Mouse (Mus musculus): ENCODE measurements around the gene Slc9a9. TPM values are rescaled to one million over a fixed set of nuclear protein-coding genes. Genes with fewer than 3 reads are reported as not detected.

Slc9a9 gene
- polyA plus RNA-seq, 2 experiments, result 1.1 to 1.3 TPM

GRCm38 (mm10) chr9:95055843-95056242 lies 386.1 kb downstream of the Slc9a9 start:
- DNase-seq (ENCODE audit: low read depth in 3 of 3, low spot score in 3 of 3) (no peak), ATAC-seq (ENCODE audit: insufficient read depth) (no peak)
- H3K27ac ChIP-seq, result no peak overlapping the region
- H3K4me2 ChIP-seq (ENCODE audit: low read depth), result no peak overlapping the region
- no peak overlapping the region for H3K9ac ChIP-seq (replicated peaks)
- TF ChIP-seq EP300 (IDR thresholded peaks at IDR 0.05; ENCODE audit: low read depth) (no peak), CTCF (IDR thresholded peaks at IDR 0.05; ENCODE audit: low read depth) (no peak)
- H3K36me3 ChIP-seq (replicated peaks; ENCODE audit: control insufficient read depth, insufficient read depth, low read depth), result no peaks in the 10 kb centered on the region
- 62% methylated on average over 4 of the region's 4 CpGs for WGBS (ENCODE audit: insufficient replicate concordance)
- H3K4me3 ChIP-seq (ENCODE audit: insufficient read depth in 1 of 2, low read depth in 2 of 2, low read length in 2 of 2), result no peak overlapping the region
- no peaks in the 10 kb centered on the region for H3K27me3 ChIP-seq (ENCODE audit: control insufficient read depth, insufficient read depth, low read length)
- no peaks in the 10 kb centered on the region for H3K4me1 ChIP-seq (replicated peaks; ENCODE audit: control insufficient read depth in 2 of 2, insufficient read depth in 2 of 2, low read length in 1 of 2)
- H3K9me3 ChIP-seq (ENCODE audit: control insufficient read depth, low read length), result no peaks in the 10 kb centered on the region

- no peak overlapping the region for H3K4me2 ChIP-seq (ENCODE audit: low read depth)
Measured at GRCm38 (mm10) chr9:95060702-95061101, 391.0 kb downstream of the Slc9a9 start.

GRCm38 (mm10) chr9:95067037-95067436 lies 397.3 kb downstream of the Slc9a9 start:
- Histone ChIP-seq H3K36me3 (replicated peaks; ENCODE audit: control insufficient read depth, insufficient read depth, low read depth) (no peaks in the 10 kb centered on the region), H3K9me3 (ENCODE audit: control insufficient read depth, low read length) (no peaks in the 10 kb centered on the region), H3K27me3 (ENCODE audit: control insufficient read depth, insufficient read depth, low read length) (no peaks in the 10 kb centered on the region), H3K9ac (replicated peaks) (no peak overlapping the region), H3K4me2 (ENCODE audit: low read depth) (no peak overlapping the region), H3K4me1 (replicated peaks; ENCODE audit: control insufficient read depth in 2 of 2, insufficient read depth in 2 of 2, low read length in 1 of 2) (peaks cover 0 to 3% of the 10 kb centered on the region in 2 experiments; a peak in 1 of 4 replicates), H3K27ac (no peak overlapping the region), H3K4me3 (ENCODE audit: insufficient read depth in 1 of 2, low read depth in 2 of 2, low read length in 2 of 2) (no peak overlapping the region)
- TF ChIP-seq CTCF (IDR thresholded peaks at IDR 0.05; ENCODE audit: low read depth) (no peak), EP300 (IDR thresholded peaks at IDR 0.05; ENCODE audit: low read depth) (no peak)
- DNase-seq (ENCODE audit: low read depth in 3 of 3, low spot score in 3 of 3) (no peak), ATAC-seq (ENCODE audit: insufficient read depth) (no peak)
- 52% methylated on average over 3 of the region's 3 CpGs for WGBS (ENCODE audit: insufficient replicate concordance)

More at GRCm38 (mm10) chr9:95060702-95061101, 391.0 kb downstream of the Slc9a9 start:
- Histone ChIP-seq H3K4me1 (replicated peaks; ENCODE audit: control insufficient read depth in 2 of 2, insufficient read depth in 2 of 2, low read length in 1 of 2) (no peaks in the 10 kb centered on the region), H3K36me3 (replicated peaks; ENCODE audit: control insufficient read depth, insufficient read depth, low read depth) (no peaks in the 10 kb centered on the region), H3K9ac (replicated peaks) (no peak overlapping the region), H3K27ac (no peak overlapping the region), H3K27me3 (ENCODE audit: control insufficient read depth, insufficient read depth, low read length) (no peaks in the 10 kb centered on the region), H3K9me3 (ENCODE audit: control insufficient read depth, low read length) (no peaks in the 10 kb centered on the region), H3K4me3 (ENCODE audit: insufficient read depth in 1 of 2, low read depth in 2 of 2, low read length in 2 of 2) (no peak overlapping the region)
- 59% methylated on average over 4 of the region's 4 CpGs for WGBS (ENCODE audit: insufficient replicate concordance)
- ATAC-seq (ENCODE audit: insufficient read depth) (no peak), DNase-seq (ENCODE audit: low read depth in 3 of 3, low spot score in 3 of 3) (no peak)
- TF ChIP-seq CTCF (IDR thresholded peaks at IDR 0.05; ENCODE audit: low read depth), result no peak
- no peak for TF ChIP-seq EP300 (IDR thresholded peaks at IDR 0.05; ENCODE audit: low read depth)

- WGBS (ENCODE audit: insufficient replicate concordance), result 57% methylated on average over 2 of the region's 2 CpGs
- Histone ChIP-seq H3K27ac (no peak overlapping the region), H3K4me3 (ENCODE audit: insufficient read depth in 1 of 2, low read depth in 2 of 2, low read length in 2 of 2) (no peak overlapping the region), H3K9me3 (ENCODE audit: control insufficient read depth, low read length) (no peaks in the 10 kb centered on the region), H3K4me1 (replicated peaks; ENCODE audit: control insufficient read depth in 2 of 2, insufficient read depth in 2 of 2, low read length in 1 of 2) (peaks cover 0 to 4% of the 10 kb centered on the region in 2 experiments; a peak in 1 of 4 replicates), H3K36me3 (replicated peaks; ENCODE audit: control insufficient read depth, insufficient read depth, low read depth) (no peaks in the 10 kb centered on the region), H3K4me2 (ENCODE audit: low read depth) (no peak overlapping the region), H3K27me3 (ENCODE audit: control insufficient read depth, insufficient read depth, low read length) (no peaks in the 10 kb centered on the region), H3K9ac (replicated peaks) (no peak overlapping the region)
- DNase-seq (ENCODE audit: low read depth in 3 of 3, low spot score in 3 of 3), result no peak
- ATAC-seq (ENCODE audit: insufficient read depth), result no peak
- TF ChIP-seq CTCF (IDR thresholded peaks at IDR 0.05; ENCODE audit: low read depth) (no peak), EP300 (IDR thresholded peaks at IDR 0.05; ENCODE audit: low read depth) (no peak)
Measured at GRCm38 (mm10) chr9:95068466-95068865, 398.8 kb downstream of the Slc9a9 start.

- ATAC-seq (ENCODE audit: insufficient read depth) (no peak), DNase-seq (ENCODE audit: low read depth in 3 of 3, low spot score in 3 of 3) (no peak)
- no peak overlapping the region for H3K9ac ChIP-seq (replicated peaks)
- H3K27me3 ChIP-seq (ENCODE audit: control insufficient read depth, insufficient read depth, low read length), result no peaks in the 10 kb centered on the region
- TF ChIP-seq CTCF (IDR thresholded peaks at IDR 0.05; ENCODE audit: low read depth), result no peak
- no peak for TF ChIP-seq EP300 (IDR thresholded peaks at IDR 0.05; ENCODE audit: low read depth)
- no peak overlapping the region for H3K4me2 ChIP-seq (ENCODE audit: low read depth)
- H3K36me3 ChIP-seq (replicated peaks; ENCODE audit: control insufficient read depth, insufficient read depth, low read depth), result no peaks in the 10 kb centered on the region
- no peaks in the 10 kb centered on the region for H3K9me3 ChIP-seq (ENCODE audit: control insufficient read depth, low read length)
- H3K27ac ChIP-seq, result no peak overlapping the region
- H3K4me3 ChIP-seq (ENCODE audit: insufficient read depth in 1 of 2, low read depth in 2 of 2, low read length in 2 of 2), result no peak overlapping the region
- peaks cover 0 to 4% of the 10 kb centered on the region in 2 experiments; a peak in 1 of 4 replicates for H3K4me1 ChIP-seq (replicated peaks; ENCODE audit: control insufficient read depth in 2 of 2, insufficient read depth in 2 of 2, low read length in 1 of 2)
- 71% methylated on average over 13 of the region's 13 CpGs for WGBS (ENCODE audit: insufficient replicate concordance)
Measured at GRCm38 (mm10) chr9:95070832-95071519, 401.3 kb downstream of the Slc9a9 start.
